Mouse (Mus musculus) liver, embryonic 14.5 days (tissue): ENCODE measurements at regions not wholly inside any gene's neighbourhood (a gene's known extent, or its start where the extent isn't known, plus 50 kb on each side); places are given as distances from the start of the nearest gene placed in this dataset.

Experiments
- ATAC-seq: fragments of 200-750 bp; cut with Nextera tagmentation; 2 replicates; pipeline ENCODE4 v1.8.0; 2017; ENCODE audit warnings: moderate number of reproducible peaks, mild to moderate bottlenecking, moderate library complexity; ENCODE audit not compliant: insufficient read depth
- DNase-seq, 3 experiments: peaks; one replicate each; pipeline ENCODE4 v3.0.0-alpha.2; 2012 to 2013; ENCODE audit warnings: low read depth in 3 of 3, low spot score in 3 of 3
- H3K27ac ChIP-seq: fragments of 300-500 bp; sonication (generic); 2 replicates; pipeline ENCODE4 v1.5.1; 2014; ENCODE audit warnings: moderate library complexity, mild to moderate bottlenecking, control low read depth, inconsistent platforms
- H3K27me3 ChIP-seq: fragments of 300-500 bp; sonication (generic); 2 replicates; pipeline ENCODE4 v1.6.1; 2014; ENCODE audit warnings: mild to moderate bottlenecking, low read length, moderate library complexity; ENCODE audit not compliant: control insufficient read depth, insufficient read depth
- H3K36me3 ChIP-seq: fragments of 300-500 bp; sonication (generic); replicated peaks from 2 replicates; pipeline ENCODE4 v1.6.1; 2014; ENCODE audit warnings: low read depth; ENCODE audit not compliant: control insufficient read depth, insufficient read depth
- H3K4me1 ChIP-seq, 2 experiments: fragments of 200-500 bp in 1 of 2; fragments of 300-500 bp in 1 of 2; sonication (generic) in 1 of 2; replicated peaks; 2 replicates each; pipeline ENCODE4 v1.6.1; 2012 to 2014; ENCODE audit warnings: antibody characterized with exemption in 1 of 2, inconsistent platforms in 1 of 2, low read length in 1 of 2; ENCODE audit not compliant: control insufficient read depth in 2 of 2, insufficient read depth in 2 of 2
- H3K4me2 ChIP-seq: fragments of 300-500 bp; sonication (generic); 2 replicates; pipeline ENCODE4 v1.6.1; 2014; ENCODE audit warnings: low read depth, mild to moderate bottlenecking, control low read depth, moderate library complexity
- H3K4me3 ChIP-seq, 2 experiments: fragments of 200-500 bp in 1 of 2; fragments of 300-500 bp in 1 of 2; sonication (generic) in 1 of 2; 2 replicates each; pipeline ENCODE4 v1.5.1; 2012 to 2014; ENCODE audit warnings: low read depth in 2 of 2, low read length in 2 of 2, mild to moderate bottlenecking in 2 of 2, control low read depth in 1 of 2, inconsistent platforms in 1 of 2, moderate library complexity in 1 of 2; ENCODE audit not compliant: insufficient read depth in 1 of 2
- H3K9ac ChIP-seq: fragments of 300-500 bp; sonication (generic); replicated peaks from 2 replicates; pipeline ENCODE4 v1.6.1; 2014; ENCODE audit warnings: mild to moderate bottlenecking, control low read depth, moderate library complexity
- H3K9me3 ChIP-seq: fragments of 300-500 bp; sonication (generic); 2 replicates; pipeline ENCODE4 v1.6.1; 2016; ENCODE audit warnings: low read length, mixed read lengths; ENCODE audit not compliant: control insufficient read depth
- CTCF ChIP-seq: IDR thresholded peaks from 2 replicates; pipeline ENCODE4 v1.5.1; 2016; ENCODE audit warnings: antibody characterized with exemption, low read depth, control low read depth
- EP300 ChIP-seq: IDR thresholded peaks from 2 replicates; pipeline ENCODE4 v1.6.1; 2016; ENCODE audit warnings: antibody characterized with exemption, low read depth
- WGBS: fragments of 180-500 bp; shearing (Covaris S2); extraction: QIAGEN DNeasy Blood & Tissue Kit; methylation state at CpG from one replicate; pipeline ENCODE4 v1.1.7; 2014; ENCODE audit not compliant: insufficient replicate concordance; 5-methylcytosine and 5-hydroxymethylcytosine counted together

GRCm38 (mm10) chrX:42402335-42402605 lies 87.2 kb upstream of the Tex13c2 start:
- Histone ChIP-seq H3K4me3 (no peak overlapping the region), H3K9me3 (no peaks in the 10 kb centered on the region), H3K27ac (no peak overlapping the region), H3K4me1 (no peaks in the 10 kb centered on the region), H3K9ac (no peak overlapping the region), H3K36me3 (no peaks in the 10 kb centered on the region), H3K27me3 (no peaks in the 10 kb centered on the region), H3K4me2 (no peak overlapping the region)
- no peak for DNase-seq
- TF ChIP-seq CTCF (no peak), EP300 (no peak)
- no peak for ATAC-seq
- 39% methylated on average over 4 of the region's 4 CpGs for WGBS

- Histone ChIP-seq H3K4me2 (no peak overlapping the region), H3K9ac (no peak overlapping the region), H3K9me3 (no peaks in the 10 kb centered on the region), H3K36me3 (no peaks in the 10 kb centered on the region), H3K4me1 (no peaks in the 10 kb centered on the region), H3K27ac (no peak overlapping the region), H3K4me3 (no peak overlapping the region), H3K27me3 (no peaks in the 10 kb centered on the region)
- no peak for DNase-seq
- TF ChIP-seq CTCF (no peak), EP300 (no peak)
- no peak for ATAC-seq
- WGBS = 38% methylated on average over 7 of the region's 7 CpGs
These were observed 57.4 kb upstream of the Tex13c2 start for GRCm38 (mm10) chrX:42431851-42432635.
